In genomic region chr17:46940461-46940860, GRCm38 (mm10) we compare ENCODE assay signal across 37 mouse cellular contexts. TPM values are rescaled to one million over a fixed set of nuclear protein-coding genes. Genes with fewer than 3 reads are reported as not detected.
"Had no signal": no experiment of that assay in that cellular context is flagged by ENCODE, and none has a peak within 500 bp of the region (broad histone marks: within the 10 kb centered on the region; RNA-seq: fewer than 3 reads in every experiment).

No protein-coding gene starts in this region.

- H3K9ac ChIP-seq: heart, embryonic 13.5 days; heart, embryonic 15.5 days; hindbrain, embryonic 13.5 days; intestine, embryonic 15.5 days; limb, embryonic 13.5 days; limb, embryonic 15.5 days; liver, embryonic 13.5 days had no signal

- H3K4me3 ChIP-seq: heart, adult 2 months; heart, embryonic 13.5 days; heart, embryonic 15.5 days; hindbrain, embryonic 13.5 days; intestine, embryonic 15.5 days; layer of hippocampus, adult 2 months; limb, embryonic 13.5 days; limb, embryonic 15.5 days; liver, embryonic 13.5 days had no signal

- H3K27me3 ChIP-seq: heart, embryonic 13.5 days; heart, embryonic 15.5 days; hindbrain, embryonic 13.5 days; intestine, embryonic 15.5 days; limb, embryonic 13.5 days; limb, embryonic 15.5 days; liver, embryonic 13.5 days had no signal

- ATAC-seq: hindbrain, embryonic 16.5 days; inflammation-experienced regulatory T-cells, adult 6 months; intestine, embryonic 15.5 days; intestine, postnatal 0 days had no signal

- H3K27ac ChIP-seq: heart, adult 2 months; heart, embryonic 13.5 days; heart, embryonic 15.5 days; hindbrain, embryonic 13.5 days; intestine, embryonic 15.5 days; layer of hippocampus, adult 2 months; limb, embryonic 13.5 days; limb, embryonic 15.5 days; liver, embryonic 13.5 days had no signal

- H3K4me1 ChIP-seq: heart, embryonic 13.5 days; hindbrain, embryonic 13.5 days; intestine, embryonic 15.5 days; limb, embryonic 13.5 days; limb, embryonic 15.5 days; liver, embryonic 13.5 days had no signal

- H3K4me2 ChIP-seq: heart, embryonic 11.5 days; heart, embryonic 13.5 days; heart, embryonic 15.5 days; hindbrain, embryonic 13.5 days; intestine, embryonic 15.5 days; limb, embryonic 13.5 days; limb, embryonic 15.5 days; liver, embryonic 13.5 days had no signal

- H3K9me3 ChIP-seq: heart, embryonic 13.5 days; heart, embryonic 15.5 days; hindbrain, embryonic 13.5 days; intestine, embryonic 15.5 days; limb, embryonic 13.5 days; limb, embryonic 15.5 days; liver, embryonic 13.5 days had no signal

- DNase-seq: gastrocnemius, postnatal 14 days; gastrocnemius, postnatal 36 days; heart, adult 11 months; heart, adult 2 months; heart, postnatal 14 days; heart, postnatal 36 days; kidney, adult 18-20 months; kidney, adult 8-10 months; kidney, postnatal 10 days; kidney, postnatal 25 days; kidney, postnatal 4 days; layer of hippocampus, postnatal 36 days; left cerebral cortex, postnatal 4 days; liver, embryonic 13.5 days had no signal

RNA-seq across cellular contexts. Expression of gene Prph2, which starts 30.2 kb away (rescaled TPM):
- total RNA-seq: gastrocnemius, adult 18-20 months; gastrocnemius, adult 8-10 months; gastrocnemius, postnatal 14 days; gastrocnemius, postnatal 36 days; heart, adult 2 months; heart, postnatal 14 days; heart, postnatal 36 days; hematopoietic stem cell, adult 5-6 weeks; layer of hippocampus, adult 2 months; layer of hippocampus, postnatal 14 days; layer of hippocampus, postnatal 36 days; left cerebral cortex, adult 18-20 months; left cerebral cortex, postnatal 10 days; left cerebral cortex, postnatal 25 days; left cerebral cortex, postnatal 4 days; liver, adult 2 months had no signal
- polyA plus RNA-seq: gonadal fat pad, adult 2 months; heart, adult 2 months; heart, embryonic 11.5 days; heart, embryonic 13.5 days; heart, embryonic 15.5 days; heart, postnatal 0 days; hindbrain, embryonic 11.5 days; hindbrain, embryonic 13.5 days; hindbrain, embryonic 16.5 days; inflammation-experienced regulatory T-cells, adult 6 months; intestine, embryonic 15.5 days; intestine, postnatal 0 days; limb, embryonic 11.5 days; limb, embryonic 13.5 days; limb, embryonic 15.5 days; liver, embryonic 13.5 days had no signal
